Mouse (Mus musculus): ENCODE data around the gene Panx1.
A peak's percentile ranks its signal among the peaks of the same experiment; 100 is the strongest.

The Panx1 gene

GRCm38 (mm10) chr9:15027725-15028124 is 17.6 kb downstream of the Panx1 start:
- DNase-seq (ENCODE audit: extremely low read depth, insufficient read length, low spot score), result no peak

DNA sequence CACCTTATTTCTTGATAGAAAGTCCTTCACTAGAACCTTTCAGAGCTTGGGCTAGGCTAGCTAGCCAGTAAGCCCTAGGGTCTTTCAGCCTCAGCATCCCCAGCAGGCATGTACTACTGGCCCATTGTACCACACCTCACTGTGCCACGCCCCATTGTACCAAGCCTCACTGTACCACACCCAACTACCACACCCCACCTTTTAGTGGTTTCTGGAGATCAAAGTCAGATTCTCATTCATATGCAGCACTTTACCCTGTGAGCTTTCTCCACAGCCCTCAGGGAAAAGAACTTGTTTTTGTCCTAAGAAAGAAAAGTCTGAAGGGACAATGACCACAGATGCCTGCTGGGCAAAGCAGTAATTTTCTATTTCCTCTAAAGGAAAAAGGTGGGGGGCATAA is 22.2 kb downstream of the Panx1 start:
- DNase-seq (ENCODE audit: extremely low read depth, insufficient read length, low spot score), result no peak

DNA sequence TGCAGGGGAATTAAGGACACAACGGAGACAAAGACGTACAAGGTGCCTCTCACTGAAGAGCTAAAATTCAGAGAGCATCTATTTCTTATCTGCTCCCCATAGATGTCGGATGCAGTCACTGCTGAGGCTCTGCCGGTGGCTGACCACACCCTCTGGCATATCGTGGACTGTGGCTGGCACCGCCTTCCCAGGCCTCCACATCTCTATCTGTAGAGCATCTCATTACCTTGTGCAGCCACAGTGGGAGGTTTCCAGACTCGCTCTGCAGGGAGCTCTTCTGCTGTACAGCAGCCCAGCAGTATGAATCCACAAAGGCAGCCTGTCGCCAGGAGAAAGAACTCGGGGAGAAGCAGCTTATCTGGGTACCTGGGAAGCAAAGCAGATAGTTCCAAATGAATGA is 24.1 kb downstream of the Panx1 start:
- DNase-seq (ENCODE audit: extremely low read depth, insufficient read length, low spot score), result no peak

DNA sequence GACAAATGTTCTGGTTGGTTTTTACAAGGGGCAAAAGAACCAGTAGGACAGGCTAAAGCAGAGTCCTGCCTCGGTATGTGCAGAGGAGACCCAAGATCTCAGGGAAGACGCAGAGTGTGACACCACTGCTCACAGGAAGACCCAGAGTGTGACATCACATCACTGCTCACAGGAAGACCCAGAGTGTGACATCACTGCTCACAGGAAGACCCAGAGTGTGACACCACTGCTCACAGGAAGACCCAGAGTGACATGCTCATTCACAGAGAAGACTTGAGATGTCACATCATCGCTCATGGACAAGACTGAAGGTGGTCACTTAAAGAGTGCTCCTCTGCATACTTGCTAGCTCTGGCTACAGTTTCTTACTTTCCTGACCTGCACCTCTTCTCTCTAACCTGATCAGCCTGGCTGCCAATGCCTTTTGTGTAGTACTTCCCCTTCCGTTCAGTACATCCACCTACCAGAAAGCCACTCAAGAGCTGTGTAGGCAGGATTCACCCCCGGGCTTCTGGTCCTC is 24.7 kb downstream of the Panx1 start:
- DNase-seq (ENCODE audit: extremely low read depth, insufficient read length, low spot score), result no peak

DNA sequence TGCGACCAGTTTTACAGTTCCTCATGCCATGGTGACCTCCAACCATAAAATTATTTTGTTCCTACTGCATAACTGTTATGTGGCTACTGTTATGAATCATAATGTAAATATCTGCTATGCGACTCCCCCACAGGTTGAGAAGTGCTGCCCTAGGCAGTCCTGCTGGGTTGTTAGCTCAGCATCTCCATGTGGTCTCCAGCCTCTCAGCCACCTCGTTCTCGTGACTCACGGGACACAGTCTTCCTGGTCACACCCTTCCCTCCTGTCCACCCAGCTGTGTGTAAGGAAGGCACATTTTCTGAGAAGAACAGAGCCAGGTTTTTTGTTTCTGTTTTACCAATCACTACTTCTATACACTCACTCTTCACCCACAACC is 26.5 kb downstream of the Panx1 start:
- no peak for DNase-seq (ENCODE audit: extremely low read depth, insufficient read length, low spot score)

- peak; percentile 27 for DNase-seq (ENCODE audit: extremely low read depth, insufficient read length, low spot score)
Observed at GRCm38 (mm10) chr9:15017791-15018755, 27.2 kb downstream of the Panx1 start.

DNA sequence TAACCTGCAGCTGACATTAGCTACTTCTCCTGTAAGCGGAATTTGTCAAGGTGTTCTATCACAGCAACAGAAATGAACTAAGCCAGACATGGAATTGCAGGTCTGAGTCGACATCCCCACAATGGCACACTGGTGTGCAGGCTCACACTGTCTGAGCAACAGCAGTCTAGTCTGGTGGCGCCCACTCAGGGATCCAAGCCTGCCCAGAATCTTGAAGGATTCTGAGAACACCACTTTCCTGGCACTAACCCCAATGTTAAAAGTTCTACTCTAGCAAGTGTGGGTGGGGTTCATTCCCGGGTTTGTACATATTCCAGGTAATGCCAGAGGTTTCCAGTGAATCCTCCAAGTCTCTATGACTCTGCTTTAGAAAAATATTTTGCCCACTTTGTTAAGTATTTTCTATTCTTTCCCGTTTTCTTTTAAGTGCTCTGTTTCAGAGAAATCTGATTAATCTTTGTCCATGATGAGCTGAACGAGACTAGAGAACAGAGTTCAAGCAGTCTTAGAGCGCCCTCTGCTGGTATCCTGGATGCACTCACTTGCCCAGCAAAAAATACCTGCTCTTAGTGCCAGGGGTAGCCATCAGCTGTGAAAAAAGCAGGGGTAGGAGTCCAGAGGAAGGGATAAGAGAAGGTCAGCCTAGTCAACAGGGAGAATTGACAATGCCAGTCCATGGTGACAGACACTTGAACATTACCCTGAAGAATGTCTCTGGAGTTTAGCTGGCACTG is 29.9 kb downstream of the Panx1 start:
- DNase-seq (ENCODE audit: extremely low read depth, insufficient read length, low spot score), result peak; percentile 29

- no peak for DNase-seq (ENCODE audit: extremely low read depth, insufficient read length, low spot score)
Observed at GRCm38 (mm10) chr9:15007566-15007965, 37.7 kb downstream of the Panx1 start.

DNA sequence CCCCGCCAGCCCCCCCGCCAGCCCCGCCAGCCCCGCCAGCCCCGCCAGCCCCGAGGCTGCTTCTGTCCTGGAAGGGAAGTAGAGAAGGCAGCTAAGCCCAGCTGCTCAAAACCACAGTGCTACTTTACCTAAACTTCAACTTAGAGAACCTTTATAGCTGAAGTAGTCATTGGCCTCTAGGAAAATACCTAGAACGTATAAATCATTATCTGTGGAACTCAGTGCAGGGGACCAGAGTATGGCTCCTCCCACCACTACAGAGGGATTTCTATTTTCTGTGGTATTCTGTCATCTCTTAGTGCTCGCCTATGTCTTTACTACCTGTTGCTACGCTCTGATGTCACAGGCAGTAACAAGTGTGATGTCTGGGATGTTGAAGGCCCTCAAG is 41.0 kb downstream of the Panx1 start:
- DNase-seq (ENCODE audit: extremely low read depth, insufficient read length, low spot score), result no peak

GRCm38 (mm10) chr9:15003676-15004297 is 41.5 kb downstream of the Panx1 start:
- no peak for DNase-seq (ENCODE audit: extremely low read depth, insufficient read length, low spot score)

DNA sequence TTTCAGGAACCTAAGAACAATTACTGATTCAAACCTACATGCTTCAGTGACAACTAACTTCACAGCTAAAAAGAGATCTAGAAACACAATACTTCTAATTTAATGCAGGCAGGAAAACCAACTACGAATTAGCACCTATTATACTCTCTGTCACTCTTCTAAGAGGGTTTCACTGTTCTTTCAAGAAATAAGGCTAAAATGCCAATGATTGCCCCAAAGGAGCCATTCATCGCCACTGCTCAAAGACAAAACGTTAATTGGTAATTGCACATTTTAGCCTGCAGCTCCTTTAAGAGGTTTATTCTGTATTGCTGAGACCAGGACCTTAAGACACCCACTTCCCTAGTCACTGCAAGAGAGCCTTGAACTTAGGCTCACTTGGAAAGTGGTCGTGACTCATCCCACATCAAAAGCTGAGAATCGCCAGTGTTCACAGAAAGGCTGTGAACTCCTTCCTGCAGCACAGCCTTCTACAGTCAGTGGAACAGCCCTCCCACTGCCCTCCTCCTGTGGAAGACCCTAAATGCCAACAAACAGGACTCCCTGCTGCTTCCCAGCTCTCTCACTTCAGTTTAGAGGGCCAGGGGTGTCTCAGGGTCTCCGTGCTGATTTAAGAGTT is 42.2 kb downstream of the Panx1 start:
- DNase-seq (ENCODE audit: extremely low read depth, insufficient read length, low spot score), result no peak

DNA sequence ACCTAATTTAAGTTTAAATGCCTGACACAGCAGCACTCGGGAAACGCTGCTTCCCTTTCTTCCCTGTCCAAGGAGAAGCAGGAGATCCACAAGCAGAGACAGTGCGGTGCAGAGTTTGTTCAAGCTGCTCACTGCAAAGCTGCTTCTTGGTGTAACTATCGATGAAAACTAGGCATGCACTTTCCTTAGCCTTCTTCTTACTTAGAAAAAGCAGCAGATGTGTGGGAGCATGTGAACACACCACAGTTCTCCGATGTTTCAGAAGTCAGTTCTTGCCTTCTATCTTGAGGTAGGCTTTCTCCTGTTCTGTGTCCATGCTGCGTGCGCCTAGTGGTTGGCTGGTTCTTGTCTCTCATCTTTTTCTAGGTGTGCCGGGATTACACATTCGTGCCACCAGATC is 46.5 kb downstream of the Panx1 start:
- DNase-seq (ENCODE audit: extremely low read depth, insufficient read length, low spot score), result no peak

DNA sequence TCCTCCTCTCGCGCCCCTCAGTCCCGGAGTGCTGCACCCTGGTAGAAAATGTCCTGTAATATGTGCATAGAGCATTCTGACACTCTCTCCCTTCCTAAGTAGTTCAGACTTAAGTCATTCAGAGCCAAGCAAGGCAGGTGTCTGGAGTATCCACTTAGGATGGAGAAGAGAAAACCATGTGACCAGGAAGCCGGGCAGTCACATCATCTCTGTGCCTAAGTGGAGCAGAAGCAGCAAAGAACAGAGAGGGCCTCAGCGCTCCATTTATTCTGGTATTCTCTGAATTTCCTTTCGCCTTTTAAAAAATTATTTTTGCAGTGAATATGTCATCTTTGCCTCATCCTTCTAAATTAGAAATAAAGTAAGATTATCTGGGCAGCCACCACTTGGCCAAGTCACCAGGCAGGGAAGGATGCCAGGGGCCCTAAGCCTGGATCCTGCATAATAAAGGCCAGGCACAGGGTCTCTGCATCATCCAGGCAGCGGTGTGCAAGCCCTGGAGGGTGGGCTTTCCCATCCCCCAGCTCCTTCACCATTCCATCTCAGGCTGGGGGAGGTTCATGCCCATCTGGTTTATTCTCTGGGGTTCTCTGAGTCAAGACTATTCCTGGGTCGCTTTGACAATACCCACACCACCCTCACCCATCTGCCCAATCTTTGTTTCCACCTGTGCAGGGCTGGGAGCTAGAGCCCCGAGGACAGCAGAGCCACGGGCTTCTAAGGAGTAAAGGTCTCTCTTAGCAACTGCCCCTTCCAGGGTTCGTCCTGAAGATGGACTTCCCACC is 47.8 kb downstream of the Panx1 start:
- no peak for DNase-seq (ENCODE audit: extremely low read depth, insufficient read length, low spot score)

DNA sequence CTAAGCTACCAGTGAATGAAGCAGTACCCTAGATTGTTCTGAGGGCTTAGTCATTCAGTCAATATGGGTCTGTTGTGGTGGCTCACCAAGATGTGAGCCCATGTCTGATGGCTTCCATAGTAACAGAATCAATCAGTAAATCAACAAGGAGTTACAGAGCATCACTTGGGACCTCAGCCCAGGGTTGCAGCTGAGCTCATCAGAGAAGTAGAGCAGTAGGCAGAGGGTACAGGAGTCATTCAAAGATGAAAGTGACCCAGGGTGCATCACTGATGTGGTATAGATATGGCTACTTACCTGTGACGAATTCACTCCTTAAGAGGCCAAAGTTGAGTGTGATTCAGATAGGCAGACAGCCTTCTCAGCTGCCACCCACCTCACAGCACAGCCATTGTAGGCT is 49.8 kb downstream of the Panx1 start:
- DNase-seq (ENCODE audit: extremely low read depth, insufficient read length, low spot score), result no peak

DNA sequence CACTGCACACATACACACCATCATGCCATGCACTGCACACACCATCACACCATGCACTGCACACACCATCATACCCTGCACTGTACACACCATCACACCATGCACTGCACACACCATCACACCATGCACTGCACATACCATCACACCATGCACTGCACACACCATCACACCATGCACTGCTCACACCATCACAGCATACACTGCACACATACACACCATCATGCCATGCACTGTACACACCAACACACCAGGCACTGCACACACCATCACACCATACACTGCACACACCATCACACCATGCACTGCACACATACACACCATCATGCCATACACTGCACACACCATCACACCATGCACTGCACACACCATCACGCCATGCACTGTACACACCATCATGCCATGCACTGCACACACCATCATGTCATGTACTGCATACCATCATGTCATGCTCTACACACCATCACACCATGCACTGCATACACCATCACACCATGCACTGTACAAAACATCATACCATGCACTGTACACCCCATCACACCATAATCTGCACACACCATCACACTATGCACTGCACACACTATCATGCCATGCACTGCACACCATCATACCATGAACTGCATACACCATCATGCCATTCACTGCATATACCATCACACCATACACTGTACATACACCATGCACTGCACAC is 56.5 kb downstream of the Panx1 start:
- no peak for DNase-seq (ENCODE audit: extremely low read depth, insufficient read length, low spot score)

- no peak for DNase-seq (ENCODE audit: extremely low read depth, insufficient read length, low spot score)
Observed at GRCm38 (mm10) chr9:14983141-14983540, 62.1 kb downstream of the Panx1 start.

GRCm38 (mm10) chr9:14982683-14983082 is 62.6 kb downstream of the Panx1 start:
- DNase-seq (ENCODE audit: extremely low read depth, insufficient read length, low spot score), result no peak

- no peak for DNase-seq (ENCODE audit: extremely low read depth, insufficient read length, low spot score)
Observed at GRCm38 (mm10) chr9:14981539-14982155, 63.6 kb downstream of the Panx1 start.
